Mouse (Mus musculus): ENCODE measurements around the gene Unk.
A peak's percentile ranks its signal among the peaks of the same experiment; 100 is the strongest.
"Not testable (repeated sequence)": the region's sequence is repeated elsewhere in the genome, so short reads cannot be mapped to it uniquely, and the experiment has no call there.

Gene Unk

GRCm38 (mm10) chr11:116091591-116091990, 61.5 kb downstream of the Unk start:
- no peaks in the 10 kb centered on the region for H3K27me3 ChIP-seq (ENCODE audit: control insufficient read depth, insufficient read depth, low read length, poor library complexity, severe bottlenecking)
- H3K36me3 ChIP-seq (ENCODE audit: control insufficient read depth, insufficient read depth, low read length, poor library complexity, severe bottlenecking) = no peaks in the 10 kb centered on the region
- no peak for DNase-seq (ENCODE audit: low read depth, low spot score)

DNA sequence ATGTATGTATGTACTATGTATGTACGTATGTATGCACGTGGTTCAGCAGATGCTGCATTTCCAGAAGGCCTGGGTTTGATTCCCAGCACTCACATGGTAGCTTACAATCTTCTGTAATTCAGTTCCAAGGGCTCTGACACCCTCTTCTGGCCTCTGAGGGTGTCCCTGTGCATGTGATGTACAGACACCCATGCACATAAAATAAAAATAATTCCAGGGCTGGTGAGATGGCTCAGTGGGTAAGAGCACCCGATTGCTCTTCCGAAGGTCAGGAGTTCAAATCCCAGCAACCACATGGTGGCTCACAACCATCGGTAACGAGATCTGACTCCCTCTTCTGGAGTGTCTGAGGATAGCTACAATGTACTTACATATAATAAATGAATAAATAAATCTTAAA, 62.8 kb downstream of the Unk start:
- not testable (repeated sequence) for H3K27me3 ChIP-seq (ENCODE audit: control insufficient read depth, insufficient read depth, low read length, poor library complexity, severe bottlenecking); DNase-seq (ENCODE audit: low read depth, low spot score)

GRCm38 (mm10) chr11:116093771-116094565, 63.8 kb downstream of the Unk start:
- Histone ChIP-seq H3K27me3 (ENCODE audit: control insufficient read depth, insufficient read depth, low read length, poor library complexity, severe bottlenecking) (no peaks in the 10 kb centered on the region), H3K36me3 (ENCODE audit: control insufficient read depth, insufficient read depth, low read length, poor library complexity, severe bottlenecking) (no peaks in the 10 kb centered on the region)
- DNase-seq (ENCODE audit: low read depth, low spot score) = no peak

More for the DNA sequence above, 62.8 kb downstream of the Unk start:
- H3K36me3 ChIP-seq (ENCODE audit: control insufficient read depth, insufficient read depth, low read length, poor library complexity, severe bottlenecking) = not testable (repeated sequence)

DNA sequence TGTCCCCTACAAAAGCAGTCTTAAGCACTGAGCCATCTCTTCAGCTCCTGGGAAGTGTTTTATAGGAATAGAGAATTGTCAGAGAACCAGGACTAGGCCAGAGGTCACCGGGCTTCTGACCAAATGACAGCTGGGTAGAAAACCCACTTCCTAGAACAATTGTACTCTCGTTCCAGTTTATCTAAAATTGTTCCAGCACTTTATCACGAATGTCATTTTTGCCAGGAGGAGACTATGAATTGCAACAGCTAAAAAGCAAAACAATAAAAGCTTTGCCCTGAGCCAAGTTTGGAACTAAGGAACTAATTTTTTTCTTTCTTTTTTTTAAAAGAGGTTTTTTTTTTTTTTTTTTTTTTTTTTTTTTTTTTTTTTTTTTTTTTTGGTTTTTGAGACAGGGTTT, 65.5 kb downstream of the Unk start:
- DNase-seq (ENCODE audit: low read depth, low spot score) = no peak
- Histone ChIP-seq H3K27me3 (ENCODE audit: control insufficient read depth, insufficient read depth, low read length, poor library complexity, severe bottlenecking) (no peaks in the 10 kb centered on the region), H3K36me3 (ENCODE audit: control insufficient read depth, insufficient read depth, low read length, poor library complexity, severe bottlenecking) (no peaks in the 10 kb centered on the region)

DNA sequence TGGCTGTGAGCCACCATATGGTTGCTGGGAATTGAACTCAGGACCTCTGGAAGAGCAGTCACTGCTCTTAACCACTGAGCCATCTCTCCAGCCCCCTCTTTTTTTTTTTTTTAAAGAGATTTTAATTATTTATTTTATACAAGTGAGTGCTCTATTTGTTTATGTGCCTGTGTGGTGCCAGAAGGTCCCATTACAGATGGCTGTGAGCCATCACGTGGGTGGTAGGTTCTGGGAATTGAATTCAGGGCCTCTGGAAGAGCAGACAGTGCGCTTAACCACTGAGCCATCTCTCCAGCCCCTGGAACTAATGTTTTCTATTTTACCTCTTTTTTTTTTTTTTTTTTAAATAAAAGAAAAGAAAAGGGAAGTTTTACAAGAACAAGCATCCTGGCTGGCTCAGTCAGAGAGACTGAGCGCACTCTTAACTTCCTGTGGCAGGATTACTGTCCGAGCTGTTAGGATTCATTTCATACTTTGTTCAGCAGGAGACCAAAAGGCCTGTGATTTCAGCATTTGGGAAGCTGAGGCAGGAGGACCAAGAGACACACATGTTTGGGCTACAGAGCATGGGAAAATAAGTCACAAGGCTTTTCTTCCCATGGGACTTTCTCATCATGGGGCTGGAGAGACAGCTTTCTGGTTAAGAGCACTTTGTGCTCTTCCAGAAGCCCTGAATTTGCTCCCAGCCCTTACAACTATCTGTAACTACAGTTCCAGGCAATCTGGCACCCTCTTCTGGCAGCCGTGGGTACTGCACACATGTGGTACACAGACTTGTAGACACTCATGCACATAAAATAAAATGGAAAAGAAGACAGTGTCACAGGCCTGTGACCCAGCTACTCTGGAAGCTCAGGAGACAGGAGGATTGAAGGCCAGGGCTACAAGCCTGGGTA, 66.3 kb downstream of the Unk start:
- peak; percentile 69 for DNase-seq (ENCODE audit: low read depth, low spot score)
- Histone ChIP-seq H3K36me3 (ENCODE audit: control insufficient read depth, insufficient read depth, low read length, poor library complexity, severe bottlenecking) (no peaks in the 10 kb centered on the region), H3K27me3 (ENCODE audit: control insufficient read depth, insufficient read depth, low read length, poor library complexity, severe bottlenecking) (no peaks in the 10 kb centered on the region)

- DNase-seq (ENCODE audit: low read depth, low spot score) = no peak
- Histone ChIP-seq H3K36me3 (ENCODE audit: control insufficient read depth, insufficient read depth, low read length, poor library complexity, severe bottlenecking) (no peaks in the 10 kb centered on the region), H3K27me3 (ENCODE audit: control insufficient read depth, insufficient read depth, low read length, poor library complexity, severe bottlenecking) (no peaks in the 10 kb centered on the region)
These were observed 68.8 kb downstream of the Unk start for GRCm38 (mm10) chr11:116098711-116099460.

DNA sequence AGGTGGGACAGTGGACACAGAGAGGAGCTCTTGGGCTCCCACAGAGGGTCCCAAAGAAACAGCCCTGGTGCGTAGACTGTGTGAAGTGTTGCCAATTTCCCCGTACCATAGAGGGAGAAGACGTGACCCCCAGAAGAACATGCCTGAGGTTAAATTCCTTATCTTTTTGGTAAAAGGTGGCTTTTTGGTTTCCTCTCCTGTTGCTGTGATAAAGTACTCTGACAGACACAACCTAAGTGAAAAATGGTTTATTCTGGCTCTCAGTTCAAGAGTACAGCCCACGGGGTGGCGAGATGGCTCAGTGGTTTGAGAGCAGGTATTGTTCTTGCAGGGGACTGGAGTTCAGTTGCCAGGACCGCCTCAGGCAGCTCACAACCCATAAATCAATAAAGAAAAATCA, 69.3 kb downstream of the Unk start:
- no peaks in the 10 kb centered on the region for H3K27me3 ChIP-seq (ENCODE audit: control insufficient read depth, insufficient read depth, low read length, poor library complexity, severe bottlenecking)
- no peak for DNase-seq (ENCODE audit: low read depth, low spot score)
- H3K36me3 ChIP-seq (ENCODE audit: control insufficient read depth, insufficient read depth, low read length, poor library complexity, severe bottlenecking) = no peaks in the 10 kb centered on the region

DNA sequence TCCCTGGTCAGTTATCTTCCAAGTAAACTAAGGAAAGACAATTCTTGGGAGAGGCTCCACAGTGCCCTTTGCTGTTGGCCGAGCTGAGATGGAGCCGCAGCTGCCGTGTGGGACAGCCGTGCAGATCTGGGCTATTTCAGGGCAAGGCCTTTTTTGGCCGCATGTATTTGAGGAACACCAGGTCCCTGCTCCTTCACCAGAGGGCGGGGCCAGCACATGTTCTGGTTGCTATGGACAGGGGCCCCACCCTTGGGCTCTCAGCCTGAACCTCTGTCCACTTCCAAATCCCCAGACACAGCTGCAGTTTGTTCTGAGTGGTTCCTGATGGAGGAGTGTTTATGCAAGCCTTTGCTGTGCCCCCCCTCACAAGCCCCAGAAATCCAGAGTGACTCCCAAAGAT, 70.3 kb downstream of the Unk start:
- Histone ChIP-seq H3K36me3 (ENCODE audit: control insufficient read depth, insufficient read depth, low read length, poor library complexity, severe bottlenecking) (no peaks in the 10 kb centered on the region), H3K27me3 (ENCODE audit: control insufficient read depth, insufficient read depth, low read length, poor library complexity, severe bottlenecking) (no peaks in the 10 kb centered on the region)
- no peak for DNase-seq (ENCODE audit: low read depth, low spot score)

DNA sequence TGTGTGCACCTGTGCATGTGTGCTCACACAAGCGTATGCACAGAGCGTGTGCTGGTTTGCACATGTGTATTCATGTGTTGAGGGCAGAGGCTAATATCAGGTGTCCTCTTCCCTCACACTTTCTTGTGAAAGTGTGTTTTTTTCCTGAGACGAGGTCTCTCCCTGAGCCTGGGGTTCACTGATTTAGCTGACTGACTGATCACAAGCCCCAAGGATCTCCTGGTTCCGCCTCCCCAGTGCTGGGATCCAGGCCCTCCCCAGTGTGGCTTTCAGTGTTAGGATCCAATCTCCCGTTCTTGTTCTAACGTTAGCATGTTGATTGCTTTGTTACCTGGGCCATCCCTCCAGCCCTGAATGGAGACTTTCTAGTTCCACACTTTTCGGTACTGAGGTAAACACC, 70.7 kb downstream of the Unk start:
- H3K27me3 ChIP-seq (ENCODE audit: control insufficient read depth, insufficient read depth, low read length, poor library complexity, severe bottlenecking) = no peaks in the 10 kb centered on the region
- DNase-seq (ENCODE audit: low read depth, low spot score) = no peak
- H3K36me3 ChIP-seq (ENCODE audit: control insufficient read depth, insufficient read depth, low read length, poor library complexity, severe bottlenecking) = no peaks in the 10 kb centered on the region

- Histone ChIP-seq H3K27me3 (ENCODE audit: control insufficient read depth, insufficient read depth, low read length, poor library complexity, severe bottlenecking) (no peaks in the 10 kb centered on the region), H3K36me3 (ENCODE audit: control insufficient read depth, insufficient read depth, low read length, poor library complexity, severe bottlenecking) (no peaks in the 10 kb centered on the region)
These were observed 71.8 kb downstream of the Unk start for GRCm38 (mm10) chr11:116101931-116102381.

GRCm38 (mm10) chr11:116102472-116102871, 72.3 kb downstream of the Unk start:
- no peak for DNase-seq (ENCODE audit: low read depth, low spot score)
- Histone ChIP-seq H3K27me3 (ENCODE audit: control insufficient read depth, insufficient read depth, low read length, poor library complexity, severe bottlenecking) (no peaks in the 10 kb centered on the region), H3K36me3 (ENCODE audit: control insufficient read depth, insufficient read depth, low read length, poor library complexity, severe bottlenecking) (no peaks in the 10 kb centered on the region)

More at GRCm38 (mm10) chr11:116101931-116102381, 71.8 kb downstream of the Unk start:
- DNase-seq (ENCODE audit: low read depth, low spot score) = no peak

GRCm38 (mm10) chr11:116103572-116103971, 73.5 kb downstream of the Unk start:
- no peak for DNase-seq (ENCODE audit: low read depth, low spot score)
- Histone ChIP-seq H3K27me3 (ENCODE audit: control insufficient read depth, insufficient read depth, low read length, poor library complexity, severe bottlenecking) (no peaks in the 10 kb centered on the region), H3K36me3 (ENCODE audit: control insufficient read depth, insufficient read depth, low read length, poor library complexity, severe bottlenecking) (no peaks in the 10 kb centered on the region)

- Histone ChIP-seq H3K36me3 (ENCODE audit: control insufficient read depth, insufficient read depth, low read length, poor library complexity, severe bottlenecking) (no peaks in the 10 kb centered on the region), H3K27me3 (ENCODE audit: control insufficient read depth, insufficient read depth, low read length, poor library complexity, severe bottlenecking) (no peaks in the 10 kb centered on the region)
- DNase-seq (ENCODE audit: low read depth, low spot score) = no peak
These were observed 74.0 kb downstream of the Unk start for GRCm38 (mm10) chr11:116104006-116104646.

GRCm38 (mm10) chr11:116105065-116105464, 74.9 kb downstream of the Unk start:
- no peaks in the 10 kb centered on the region for H3K27me3 ChIP-seq (ENCODE audit: control insufficient read depth, insufficient read depth, low read length, poor library complexity, severe bottlenecking)
- DNase-seq (ENCODE audit: low read depth, low spot score) = no peak
- H3K36me3 ChIP-seq (ENCODE audit: control insufficient read depth, insufficient read depth, low read length, poor library complexity, severe bottlenecking) = no peaks in the 10 kb centered on the region

All from splenic B cell, adult 2 months (primary cell).